Mouse (Mus musculus) megakaryocyte, embryonic 14.5 days (primary cell): Measurements from ENCODE around the gene Sord. TPM values are rescaled to one million over a fixed set of nuclear protein-coding genes. Genes with fewer than 3 reads are reported as not detected.

Experiments used
- H3K27me3 ChIP-seq: replicated peaks from 2 replicates; pipeline ENCODE3; 2012; ENCODE audit warnings: inconsistent platforms
- H3K36me3 ChIP-seq: replicated peaks from 2 replicates; pipeline ENCODE3; 2012; ENCODE audit warnings: low read length, inconsistent platforms, mixed read lengths
- H3K4me1 ChIP-seq: 2 replicates; pipeline ENCODE4 v1.6.1; 2012; ENCODE audit warnings: inconsistent platforms
- H3K4me3 ChIP-seq: replicated peaks from 2 replicates; pipeline ENCODE3; 2012; ENCODE audit warnings: moderate library complexity, mild to moderate bottlenecking, inconsistent platforms
- H3K9me3 ChIP-seq: 2 replicates; pipeline ENCODE4 v1.6.1; 2012; ENCODE audit warnings: inconsistent platforms
- FLI1 ChIP-seq: IDR thresholded peaks from 2 replicates; pipeline ENCODE4 v1.6.1; 2012; ENCODE audit warnings: low read length, inconsistent platforms, mixed read lengths
- GATA1 ChIP-seq: IDR thresholded peaks from 3 replicates; pipeline ENCODE4 v1.6.1; 2012; ENCODE audit warnings: mixed read lengths, low read length, inconsistent platforms, borderline replicate concordance
- polyA plus RNA-seq: library from polyadenylated mRNA; stranded (reverse); fragments of >175 nt; gene quantifications from 2 replicates; pipeline ENCODE4 v1.2.3, GENCODE M21; 2012; ENCODE audit warnings: low replicate concordance; ENCODE audit not compliant: insufficient read depth

The Sord gene
- polyA plus RNA-seq, 1 experiment: 52.7 TPM

DNA sequence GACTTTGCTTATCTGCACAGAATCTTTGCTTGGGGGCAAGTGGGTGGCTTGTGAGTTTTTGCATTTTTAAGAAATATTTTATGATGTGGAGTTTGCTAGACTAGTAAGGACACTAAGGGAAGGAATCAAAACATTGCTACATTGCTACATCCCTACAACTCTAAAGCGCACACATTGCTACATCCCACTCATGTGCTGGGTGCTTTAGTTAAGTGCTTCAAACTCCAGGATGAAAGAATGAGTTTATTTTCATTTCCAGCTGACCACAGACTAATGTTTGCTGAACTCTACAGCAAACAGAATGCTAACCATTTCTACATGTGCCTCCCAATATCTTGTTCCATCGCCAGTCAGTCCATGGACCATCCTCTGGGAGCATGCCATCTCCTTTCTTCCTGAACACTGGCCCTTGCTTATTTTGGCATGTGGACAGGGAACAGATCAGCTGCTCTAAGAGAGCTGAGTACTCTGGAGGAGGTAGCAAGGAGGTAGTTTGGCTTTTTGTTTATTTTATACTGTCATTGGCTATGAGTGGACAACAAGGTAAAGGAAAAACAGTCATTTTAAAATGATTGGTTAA, 3.4 kb downstream of the Sord start:
- Histone ChIP-seq H3K36me3 (peaks cover 42% of the 10 kb centered on the region), H3K9me3 (no peaks in the 10 kb centered on the region), H3K27me3 (no peaks in the 10 kb centered on the region), H3K4me3 (peak overlapping the region; percentile 69), H3K4me1 (peaks cover 74% of the 10 kb centered on the region)
- TF ChIP-seq FLI1 (no peak), GATA1 (no peak)

DNA sequence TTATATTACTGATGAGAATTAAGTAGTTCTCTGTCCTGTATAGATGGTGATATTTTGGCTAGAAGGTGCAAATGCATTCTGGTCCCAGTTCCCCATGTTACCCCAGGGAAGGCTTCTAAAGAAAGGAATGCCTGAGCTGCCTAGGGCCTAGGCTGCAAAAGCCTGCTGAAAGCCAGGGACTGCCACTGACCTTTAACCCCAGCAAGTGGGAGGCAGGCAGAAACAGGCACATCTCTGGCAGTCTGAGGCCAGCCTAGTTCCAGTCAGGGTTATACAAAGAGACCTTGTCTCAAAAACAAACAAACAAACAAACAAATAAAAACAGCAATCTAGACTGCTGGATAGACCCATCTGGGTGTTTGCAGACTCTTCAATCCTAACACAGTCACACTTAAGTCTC, 6.2 kb downstream of the Sord start:
- no peaks in the 10 kb centered on the region for H3K9me3 ChIP-seq
- no peak overlapping the region for H3K4me3 ChIP-seq
- H3K27me3 ChIP-seq: no peaks in the 10 kb centered on the region
- H3K4me1 ChIP-seq: peaks cover 83% of the 10 kb centered on the region
- peaks cover 67% of the 10 kb centered on the region for H3K36me3 ChIP-seq
- TF ChIP-seq GATA1: no peak
- no peak for TF ChIP-seq FLI1

DNA sequence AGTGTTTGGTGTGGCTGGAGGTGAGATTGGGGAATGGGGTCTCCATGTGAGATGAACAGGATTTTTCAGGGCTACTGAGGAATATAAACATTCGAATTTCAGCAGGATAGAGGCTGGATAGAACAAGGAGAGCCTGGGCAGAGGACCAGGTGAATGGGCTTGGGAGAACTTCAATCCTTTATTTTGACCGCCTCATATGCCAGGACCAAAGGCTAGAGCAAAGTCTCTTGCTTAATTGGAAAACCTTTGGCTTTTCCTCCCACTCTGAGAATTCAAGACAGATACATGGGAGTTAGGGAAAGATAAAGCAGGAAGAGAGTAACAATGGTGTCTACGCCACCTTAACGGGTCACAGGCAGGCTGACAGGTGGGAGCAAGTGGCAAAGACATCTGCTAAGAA, 6.7 kb downstream of the Sord start:
- TF ChIP-seq FLI1: no peak
- TF ChIP-seq GATA1: no peak
- Histone ChIP-seq H3K36me3 (peaks cover 69% of the 10 kb centered on the region), H3K4me3 (no peak overlapping the region), H3K27me3 (no peaks in the 10 kb centered on the region), H3K4me1 (peaks cover 79% of the 10 kb centered on the region), H3K9me3 (no peaks in the 10 kb centered on the region)

DNA sequence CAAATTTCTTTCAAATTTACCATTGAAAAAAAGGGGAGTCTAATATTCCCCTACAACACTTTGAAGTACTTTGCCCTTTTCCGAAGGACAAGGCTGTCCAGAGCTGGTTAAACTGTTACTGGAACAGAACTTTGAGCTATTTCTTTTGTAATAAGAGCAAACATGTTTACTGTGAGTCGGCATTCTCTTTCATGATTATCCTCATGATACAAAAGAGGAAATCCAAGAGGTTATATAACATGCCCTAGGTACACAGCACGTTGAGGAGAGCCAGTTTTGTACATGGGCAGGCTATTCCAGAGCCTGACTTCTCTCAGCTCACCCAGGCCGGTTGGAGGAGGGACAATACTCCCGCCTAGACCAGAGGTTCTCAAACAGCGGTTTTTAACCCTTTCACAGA, 7.4 kb downstream of the Sord start:
- Histone ChIP-seq H3K9me3 (no peaks in the 10 kb centered on the region), H3K4me3 (no peak overlapping the region), H3K27me3 (no peaks in the 10 kb centered on the region), H3K4me1 (peaks cover 72% of the 10 kb centered on the region), H3K36me3 (peaks cover 73% of the 10 kb centered on the region)
- TF ChIP-seq GATA1 (no peak), FLI1 (no peak)

DNA sequence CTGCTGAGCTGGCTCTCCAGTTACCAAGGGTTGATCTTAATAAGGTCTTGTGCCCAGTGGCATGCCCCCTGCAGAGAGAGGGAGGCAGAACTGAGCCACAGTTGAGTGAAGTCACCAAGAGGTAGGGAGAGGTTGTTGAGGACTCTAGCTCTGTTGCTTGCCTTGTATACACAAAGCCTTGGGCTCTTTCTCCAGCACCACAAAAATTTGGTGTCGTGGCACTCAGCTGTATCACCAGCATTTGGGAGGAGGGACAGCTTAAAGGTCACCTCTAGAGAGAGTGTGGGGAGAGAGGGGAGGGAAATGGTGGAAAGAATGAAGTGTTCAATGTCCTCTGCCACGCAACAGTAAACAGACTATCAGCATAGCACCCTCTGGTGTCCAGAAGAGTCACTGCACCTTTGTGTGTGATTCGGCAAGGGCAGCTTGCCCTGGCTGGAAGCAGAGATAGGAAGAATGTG, 9.2 kb downstream of the Sord start:
- Histone ChIP-seq H3K36me3 (peaks cover 75% of the 10 kb centered on the region), H3K9me3 (no peaks in the 10 kb centered on the region), H3K4me1 (peaks cover 59% of the 10 kb centered on the region), H3K27me3 (no peaks in the 10 kb centered on the region), H3K4me3 (peak overlapping the region; percentile 62)
- TF ChIP-seq GATA1 (no peak), FLI1 (no peak)

DNA sequence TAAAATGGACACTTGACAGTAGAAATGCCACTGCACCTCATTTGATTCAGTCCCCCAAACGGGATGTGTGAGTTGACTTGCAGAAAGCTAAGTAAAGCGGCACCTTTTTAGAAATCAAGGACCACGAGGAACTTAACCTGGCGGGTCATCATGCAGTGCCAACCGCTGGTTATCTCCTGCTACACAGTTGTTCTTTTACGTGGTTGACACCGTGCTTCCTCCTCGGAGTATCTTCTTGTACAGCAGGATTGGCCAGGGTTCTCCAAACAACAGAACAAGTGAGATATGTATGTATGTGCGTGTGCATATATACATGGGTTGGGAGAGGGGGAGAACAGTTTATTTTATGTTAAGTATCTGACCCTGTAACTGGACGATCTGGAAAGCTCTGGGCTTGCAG, 13.2 kb downstream of the Sord start:
- Histone ChIP-seq H3K9me3 (no peaks in the 10 kb centered on the region), H3K36me3 (peaks cover 94% of the 10 kb centered on the region), H3K4me1 (peaks cover 35% of the 10 kb centered on the region), H3K4me3 (no peak overlapping the region), H3K27me3 (no peaks in the 10 kb centered on the region)
- TF ChIP-seq FLI1: no peak
- no peak for TF ChIP-seq GATA1

DNA sequence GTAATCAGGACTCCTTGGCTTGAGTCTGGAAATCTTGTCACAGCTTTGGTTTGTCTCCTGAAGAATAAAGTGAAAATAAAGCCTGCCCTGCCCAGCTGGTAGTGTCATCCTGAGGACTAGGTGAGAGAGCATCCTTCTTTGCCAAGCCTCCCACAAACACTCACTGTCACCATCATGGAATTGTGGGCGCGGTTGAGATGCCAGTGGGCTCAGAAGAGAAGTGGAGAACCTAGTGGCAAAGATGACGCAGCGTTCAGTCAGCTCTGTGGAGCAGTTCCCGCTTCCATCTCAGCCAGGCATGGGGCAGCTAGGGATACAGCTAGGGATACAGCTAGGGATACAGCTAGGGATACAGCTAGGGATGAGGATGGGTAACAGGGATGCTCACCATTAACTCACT, 21.4 kb downstream of the Sord start:
- Histone ChIP-seq H3K4me3 (no peak overlapping the region), H3K4me1 (no peaks in the 10 kb centered on the region), H3K9me3 (no peaks in the 10 kb centered on the region), H3K36me3 (peaks cover 91% of the 10 kb centered on the region), H3K27me3 (no peaks in the 10 kb centered on the region)
- TF ChIP-seq GATA1 (no peak), FLI1 (no peak)

DNA sequence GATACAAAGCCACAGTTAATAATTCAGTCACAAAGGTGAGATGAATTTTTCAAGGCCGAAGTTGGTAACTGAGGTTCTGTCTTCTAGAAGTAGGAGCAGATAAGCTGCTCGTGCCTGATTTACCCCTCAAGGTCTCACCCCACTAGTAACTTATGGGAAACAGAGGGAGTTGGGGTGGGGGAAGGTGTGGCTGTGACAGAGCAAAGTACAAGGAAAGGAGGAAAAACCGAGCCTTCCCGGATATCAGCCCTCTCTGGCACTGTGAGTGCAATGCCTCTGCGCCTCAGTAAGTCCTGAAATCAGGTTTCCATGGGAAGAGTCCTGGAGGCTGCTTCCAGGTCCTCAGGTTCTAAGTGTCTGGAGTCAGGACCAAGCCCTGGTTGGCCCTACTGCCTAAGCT, 26.2 kb downstream of the Sord start:
- no peaks in the 10 kb centered on the region for H3K4me1 ChIP-seq
- H3K27me3 ChIP-seq: no peaks in the 10 kb centered on the region
- no peak for TF ChIP-seq GATA1
- TF ChIP-seq FLI1: no peak
- peaks cover 98% of the 10 kb centered on the region for H3K36me3 ChIP-seq
- H3K9me3 ChIP-seq: no peaks in the 10 kb centered on the region
- H3K4me3 ChIP-seq: no peak overlapping the region

DNA sequence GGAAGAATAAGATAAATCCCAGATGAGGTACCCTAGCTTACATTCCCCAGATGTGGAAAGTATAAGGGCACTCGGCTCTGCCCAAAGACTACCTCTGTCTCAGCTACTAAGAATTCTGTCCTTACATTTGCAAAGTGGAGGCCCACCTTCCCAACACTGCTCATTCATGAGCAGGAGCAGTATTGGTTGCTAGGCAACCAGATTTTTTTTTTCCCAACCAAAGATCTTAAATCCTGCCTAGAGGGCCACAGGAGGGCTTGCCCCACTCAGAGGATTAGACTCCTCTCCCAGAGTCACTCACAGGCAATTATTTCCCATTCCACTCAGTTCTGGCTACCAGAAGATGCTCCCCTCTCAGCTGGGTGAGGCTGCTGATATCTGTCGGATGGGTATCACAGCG, 30.1 kb downstream of the Sord start:
- peaks cover 64% of the 10 kb centered on the region for H3K36me3 ChIP-seq
- H3K4me1 ChIP-seq: peaks cover 8% of the 10 kb centered on the region; the same call in 1 of the 2 replicates
- no peak overlapping the region for H3K4me3 ChIP-seq
- H3K27me3 ChIP-seq: peaks cover under 1% of the 10 kb centered on the region
- no peak for TF ChIP-seq FLI1
- TF ChIP-seq GATA1: no peak
- no peaks in the 10 kb centered on the region for H3K9me3 ChIP-seq

DNA sequence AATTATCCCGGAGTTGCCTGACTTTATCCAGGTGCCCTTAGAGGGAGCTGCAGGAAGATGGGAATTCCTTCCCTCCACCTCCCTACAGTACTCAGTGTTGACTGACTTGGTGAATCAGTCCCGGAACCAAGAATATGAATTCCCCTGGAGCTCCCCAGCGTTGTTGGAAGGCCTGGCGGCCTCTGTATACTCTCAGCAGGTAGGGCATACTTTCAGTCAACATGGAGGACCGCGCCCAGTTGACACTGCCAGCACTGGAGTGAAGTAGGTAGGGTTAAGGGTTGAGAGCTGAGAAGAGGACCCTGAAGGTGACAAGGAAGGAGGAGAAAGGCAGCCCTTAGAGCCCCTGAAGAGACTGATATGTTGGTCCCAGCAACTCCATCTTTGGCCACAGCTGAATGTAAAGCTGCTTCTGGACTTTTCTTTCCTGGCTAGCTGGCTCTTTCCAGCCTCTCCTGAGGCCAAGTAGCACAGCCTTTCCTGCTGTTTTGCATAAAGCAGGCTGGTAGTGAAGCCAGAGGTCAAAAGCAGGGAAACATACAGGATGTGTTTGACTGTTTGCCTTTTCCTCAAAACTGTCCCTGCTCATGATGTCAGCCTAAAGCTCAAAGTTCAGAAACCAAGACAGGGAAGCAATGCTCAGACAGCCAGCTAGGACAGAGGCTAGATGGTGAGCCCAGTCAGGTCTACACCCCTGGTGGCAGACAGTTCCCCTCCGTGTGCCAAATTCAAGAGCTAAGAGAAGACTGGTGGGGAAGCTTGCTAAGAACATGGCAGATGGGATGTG, 32.1 kb downstream of the Sord start:
- Histone ChIP-seq H3K4me1 (peaks cover 8% of the 10 kb centered on the region; the same call in 1 of the 2 replicates), H3K9me3 (no peaks in the 10 kb centered on the region), H3K27me3 (peaks cover 4% of the 10 kb centered on the region), H3K4me3 (no peak overlapping the region), H3K36me3 (peaks cover 45% of the 10 kb centered on the region)
- TF ChIP-seq FLI1: no peak
- no peak for TF ChIP-seq GATA1
